Mouse (Mus musculus): ENCODE measurements around the gene H2al2a.

GRCm38 (mm10) chr2:18027448-18028139, 30.8 kb upstream of the H2al2a start:
- TF ChIP-seq CTCF (IDR thresholded peaks at IDR 0.05; ENCODE audit: borderline replicate concordance, insufficient read depth, low read depth, low read length): peak; percentile 83
- peak; percentile 24; the same call in 1 of the 2 replicates for TF ChIP-seq POLR2A (IDR thresholded peaks at IDR 0.05; ENCODE audit: borderline replicate concordance, insufficient read depth, low read length)
